Comparison of ENCODE assay signal across 22 mouse cellular contexts in genomic region chr11:77864771-77865170, GRCm38 (mm10). TPM values are rescaled to one million over a fixed set of nuclear protein-coding genes. Genes with fewer than 3 reads are reported as not detected.
A peak's percentile ranks its signal among the peaks of the same experiment; 100 is the strongest.
DNase-seq lines count a peak whose midpoint lies in the region; ATAC-seq and TF ChIP-seq lines count a peak whose summit lies in the region.
"Had no signal": no experiment of that assay in that cellular context is flagged by ENCODE, and none has a peak within 500 bp of the region (broad histone marks: within the 10 kb centered on the region; RNA-seq: fewer than 3 reads in every experiment).

No protein-coding gene starts in this region.

- no peak for TF ChIP-seq CTCF in hindbrain, postnatal 0 days (IDR thresholded peaks at IDR 0.05; ENCODE audit: low read depth)

- ATAC-seq in hindbrain, embryonic 13.5 days (ENCODE audit: low FRiP score) = no peak
- ATAC-seq in hindbrain, postnatal 0 days = no peak
- 0 out of 2 replicates have a peak, but pooled peaks have one; percentile 20 for ATAC-seq in neural tube, embryonic 11.5 days (ENCODE audit: insufficient read depth, low FRiP score, low TSS enrichment)
- ATAC-seq in forebrain, embryonic 16.5 days = no peak
- ATAC-seq: intestine, embryonic 15.5 days; Patski had no signal

- H3K27ac ChIP-seq in hindbrain, embryonic 13.5 days = peak overlapping the region; percentile 58; the same call in 1 of the 2 replicates
- no peak overlapping the region for H3K27ac ChIP-seq in hindbrain, postnatal 0 days
- H3K27ac ChIP-seq in neural tube, embryonic 11.5 days (ENCODE audit: low read depth, low read length) = no peak overlapping the region
- H3K27ac ChIP-seq in forebrain, embryonic 16.5 days (ENCODE audit: low read length) = peak overlapping the region; percentile 5
- H3K27ac ChIP-seq: intestine, embryonic 15.5 days had no signal

- peaks cover 85% of the 10 kb centered on the region for H3K4me1 ChIP-seq in hindbrain, embryonic 13.5 days (replicated peaks)
- H3K4me1 ChIP-seq in hindbrain, postnatal 0 days (ENCODE audit: insufficient read depth, low read length) = peaks cover 17% of the 10 kb centered on the region
- H3K4me1 ChIP-seq in neural tube, embryonic 11.5 days (ENCODE audit: control insufficient read depth, insufficient read depth, low read length) = peaks cover 21% of the 10 kb centered on the region
- H3K4me1 ChIP-seq in forebrain, embryonic 16.5 days (replicated peaks; ENCODE audit: control insufficient read depth, insufficient read depth, low read length) = peaks cover 69% of the 10 kb centered on the region

- H3K36me3 ChIP-seq in hindbrain, embryonic 13.5 days = peaks cover 28% of the 10 kb centered on the region
- 0 out of 2 replicates have a peak, but pooled peaks cover 7% of the 10 kb centered on the region for H3K36me3 ChIP-seq in hindbrain, postnatal 0 days (ENCODE audit: insufficient read depth, low read length)
- H3K36me3 ChIP-seq in neural tube, embryonic 11.5 days (ENCODE audit: control insufficient read depth, insufficient read depth, low read length) = peaks cover 6% of the 10 kb centered on the region; the same call in 1 of the 2 replicates
- H3K36me3 ChIP-seq in forebrain, embryonic 16.5 days (ENCODE audit: control insufficient read depth, insufficient read depth) = no peaks in the 10 kb centered on the region

- H3K9me3 ChIP-seq in hindbrain, embryonic 13.5 days = no peaks in the 10 kb centered on the region
- no peaks in the 10 kb centered on the region for H3K9me3 ChIP-seq in hindbrain, postnatal 0 days (ENCODE audit: low read length)
- no peaks in the 10 kb centered on the region for H3K9me3 ChIP-seq in neural tube, embryonic 11.5 days (ENCODE audit: control insufficient read depth, low read length)
- no peaks in the 10 kb centered on the region for H3K9me3 ChIP-seq in forebrain, embryonic 16.5 days (ENCODE audit: control insufficient read depth, low read length)
- H3K9me3 ChIP-seq: intestine, embryonic 15.5 days had no signal

- H3K4me3 ChIP-seq in hindbrain, embryonic 13.5 days = no peak overlapping the region
- no peak overlapping the region for H3K4me3 ChIP-seq in hindbrain, postnatal 0 days (ENCODE audit: low read length)
- no peak overlapping the region for H3K4me3 ChIP-seq in neural tube, embryonic 11.5 days (ENCODE audit: low read depth, low read length)
- H3K4me3 ChIP-seq in forebrain, embryonic 16.5 days (replicated peaks; ENCODE audit: low read length) = no peak overlapping the region
- H3K4me3 ChIP-seq: erythroblast, embryonic 14.5 days; intestine, embryonic 15.5 days had no signal

- H3K4me2 ChIP-seq in hindbrain, embryonic 13.5 days = no peak overlapping the region
- no peak overlapping the region for H3K4me2 ChIP-seq in hindbrain, postnatal 0 days (ENCODE audit: low read depth, low read length)
- no peak overlapping the region for H3K4me2 ChIP-seq in neural tube, embryonic 11.5 days (ENCODE audit: low read depth)
- no peak overlapping the region for H3K4me2 ChIP-seq in forebrain, embryonic 16.5 days (ENCODE audit: low read length)
- H3K4me2 ChIP-seq: intestine, embryonic 15.5 days had no signal

- peak overlapping the region; percentile 9; the same call in 1 of the 2 replicates for H3K9ac ChIP-seq in hindbrain, embryonic 13.5 days
- H3K9ac ChIP-seq in hindbrain, postnatal 0 days (replicated peaks; ENCODE audit: low read length) = no peak overlapping the region; the same call in 1 of the 2 replicates
- H3K9ac ChIP-seq in neural tube, embryonic 11.5 days (ENCODE audit: low read length) = no peak overlapping the region
- no peak overlapping the region for H3K9ac ChIP-seq in forebrain, embryonic 16.5 days (replicated peaks; ENCODE audit: low read depth, low read length)
- H3K9ac ChIP-seq: intestine, embryonic 15.5 days had no signal

- peaks cover 67% of the 10 kb centered on the region for H3K27me3 ChIP-seq in hindbrain, embryonic 13.5 days
- H3K27me3 ChIP-seq in hindbrain, postnatal 0 days (ENCODE audit: insufficient read depth, low read length) = no peaks in the 10 kb centered on the region
- H3K27me3 ChIP-seq in neural tube, embryonic 11.5 days (ENCODE audit: control insufficient read depth, insufficient read depth, low read length) = peaks cover 39% of the 10 kb centered on the region
- H3K27me3 ChIP-seq in forebrain, embryonic 16.5 days (replicated peaks; ENCODE audit: control insufficient read depth, insufficient read depth, low read length) = no peaks in the 10 kb centered on the region
- H3K27me3 ChIP-seq: intestine, embryonic 15.5 days; Patski had no signal

- WGBS in hindbrain, embryonic 13.5 days = 59% methylated on average over 12 of the region's 12 CpGs
- WGBS in hindbrain, postnatal 0 days = 68% methylated on average over 12 of the region's 12 CpGs
- WGBS in neural tube, embryonic 11.5 days = 59% methylated on average over 12 of the region's 12 CpGs
- 63% methylated on average over 12 of the region's 12 CpGs for WGBS in forebrain, embryonic 16.5 days

- DNase-seq in hindbrain, postnatal 0 days (ENCODE audit: low spot score) = no peak
- DNase-seq in neural tube, embryonic 11.5 days (ENCODE audit: low spot score) = no peak
- no peak for DNase-seq in neural tube, embryonic 10.5 days (ENCODE audit: extremely low spot score, low spot score)
- DNase-seq in gastrocnemius, postnatal 25 days = no peak
- no peak for DNase-seq in cerebellum, adult 9-10 months
- DNase-seq: adrenal gland, adult 8-10 months; cerebellum, adult 8-10 months; gastrocnemius, postnatal 36 days; kidney, adult 9 months; liver; lung, postnatal 10 days; right cerebral cortex, postnatal 4 days had no signal

RNA-seq across cellular contexts. Expression of gene Pipox, which starts 29.1 kb away (rescaled TPM):
- polyA plus RNA-seq in hindbrain, embryonic 13.5 days (2015; fragmentation: Nextera tagmentation; extraction: Ambion mirVana) = 4.2 and 6.6 TPM in 2 replicates
- 2.8 and 6.8 TPM in 2 replicates for total RNA-seq in hindbrain, postnatal 0 days (2014; rRNA removed)
- 4.4 and 4.6 TPM in 2 replicates for polyA plus RNA-seq in hindbrain, postnatal 0 days (2015; fragmentation: Nextera tagmentation; extraction: Ambion mirVana)
- polyA plus RNA-seq in neural tube, embryonic 11.5 days (2014; fragmentation: Nextera tagmentation; extraction: Ambion mirVana) = 2.6 and 4.0 TPM in 2 replicates
- polyA plus RNA-seq in forebrain, embryonic 16.5 days (2015; fragmentation: Nextera tagmentation; extraction: Ambion mirVana) = 8.6 and 12.6 TPM in 2 replicates
- under 1 TPM in 1 of 2 experiments, not detected in 1; 0.16 TPM for total RNA-seq in gastrocnemius, postnatal 25 days (2021)
- total RNA-seq: common myeloid progenitor, adult 5-6 weeks; gastrocnemius, postnatal 36 days; hematopoietic stem cell, adult 5-6 weeks; megakaryocyte, adult 5-6 weeks; monocyte, adult 5-6 weeks; neutrophil, adult 5-6 weeks had no signal
- polyA plus RNA-seq: erythroblast, embryonic 14.5 days had no signal

Comparison
In these comparisons a context has a peak if more than half of its experiments do, and no peak if none do; other contexts are left out.
1. H3K27ac ChIP-seq: peak in hindbrain, embryonic 13.5 days (single experiment) and forebrain, embryonic 16.5 days (single experiment); none in hindbrain, postnatal 0 days (single experiment) and neural tube, embryonic 11.5 days (single experiment).